Comparison of ENCODE assay signal across 31 mouse cellular contexts in genomic region chrX:11597548-11597947, GRCm38 (mm10).
DNase-seq lines count a peak whose midpoint lies in the region; ATAC-seq lines count a peak whose summit lies in the region.
"Had no signal": no experiment of that assay in that cellular context is flagged by ENCODE, and none has a peak within 500 bp of the region (broad histone marks: within the 10 kb centered on the region; RNA-seq: fewer than 3 reads in every experiment).

No protein-coding gene starts in this region.

- no peak for DNase-seq in forebrain, embryonic 11.5 days (ENCODE audit: low spot score)
- DNase-seq in kidney, postnatal 14 days: no peak
- peak; percentile 11 for DNase-seq in right cerebral cortex, postnatal 14 days
- no peak for DNase-seq in right cerebral cortex, postnatal 25 days
- no peak for DNase-seq in MN1 (ENCODE audit: low spot score)
- DNase-seq: adrenal gland, postnatal 14 days; cerebellum, adult 2 months; cerebellum, postnatal 25 days; gastrocnemius, postnatal 25 days; heart, adult 11 months; kidney, adult 8-10 months; kidney, postnatal 10 days; layer of hippocampus, adult 9-11 months; lung, embryonic 14.5 days; lung, postnatal 14 days; midbrain, embryonic 14.5 days; thymus, postnatal 14 days had no signal

- no peak overlapping the region for H3K9ac ChIP-seq in forebrain, embryonic 16.5 days (replicated peaks; ENCODE audit: low read depth, low read length)
- no peak overlapping the region for H3K9ac ChIP-seq in forebrain, embryonic 11.5 days (ENCODE audit: low read length)
- H3K9ac ChIP-seq in kidney, embryonic 16.5 days (replicated peaks; ENCODE audit: low read length): no peak overlapping the region
- H3K9ac ChIP-seq: embryonic facial prominence, embryonic 15.5 days; heart, embryonic 15.5 days; intestine, embryonic 15.5 days; limb, embryonic 12.5 days; liver, embryonic 15.5 days; lung, embryonic 14.5 days; stomach, embryonic 15.5 days had no signal

- no peaks in the 10 kb centered on the region for H3K4me1 ChIP-seq in forebrain, embryonic 16.5 days (replicated peaks; ENCODE audit: control insufficient read depth, insufficient read depth, low read length)
- H3K4me1 ChIP-seq in forebrain, embryonic 11.5 days (replicated peaks; ENCODE audit: control insufficient read depth, insufficient read depth, low read length): no peaks in the 10 kb centered on the region
- no peaks in the 10 kb centered on the region for H3K4me1 ChIP-seq in kidney, embryonic 16.5 days (ENCODE audit: insufficient read depth, low read length)
- H3K4me1 ChIP-seq: embryonic facial prominence, embryonic 10.5 days; embryonic facial prominence, embryonic 15.5 days; heart, embryonic 10.5 days; heart, embryonic 15.5 days; intestine, embryonic 15.5 days; limb, embryonic 12.5 days; liver, embryonic 15.5 days; stomach, embryonic 15.5 days had no signal

- 58% methylated on average over 7 of the region's 7 CpGs for WGBS in forebrain, embryonic 16.5 days
- 87% methylated on average over 7 of the region's 7 CpGs for WGBS in forebrain, embryonic 11.5 days
- 77% methylated on average over 7 of the region's 7 CpGs for WGBS in kidney, embryonic 16.5 days

- H3K27me3 ChIP-seq in forebrain, embryonic 16.5 days (replicated peaks; ENCODE audit: control insufficient read depth, insufficient read depth, low read length): no peaks in the 10 kb centered on the region
- H3K27me3 ChIP-seq in forebrain, embryonic 11.5 days (ENCODE audit: control insufficient read depth, insufficient read depth, low read length): peaks cover 2% of the 10 kb centered on the region; the same call in 1 of the 2 replicates
- H3K27me3 ChIP-seq in kidney, embryonic 16.5 days (ENCODE audit: insufficient read depth, low read length): no peaks in the 10 kb centered on the region; the same call in 1 of the 2 replicates
- H3K27me3 ChIP-seq: heart, embryonic 15.5 days; intestine, embryonic 15.5 days; liver, embryonic 15.5 days had no signal

- H3K4me3 ChIP-seq in forebrain, embryonic 16.5 days (replicated peaks; ENCODE audit: low read length): no peak overlapping the region
- no peak overlapping the region for H3K4me3 ChIP-seq in forebrain, embryonic 11.5 days (ENCODE audit: low read depth, low read length)
- H3K4me3 ChIP-seq in kidney, embryonic 16.5 days (ENCODE audit: low read length): no peak overlapping the region
- H3K4me3 ChIP-seq: embryonic facial prominence, embryonic 10.5 days; embryonic facial prominence, embryonic 15.5 days; heart, embryonic 10.5 days; heart, embryonic 15.5 days; intestine, embryonic 15.5 days; limb, embryonic 12.5 days; liver, embryonic 15.5 days; stomach, embryonic 15.5 days had no signal

- 0 out of 2 replicates have a peak, but pooled peaks have one; percentile 31 for ATAC-seq in forebrain, embryonic 16.5 days
- ATAC-seq in forebrain, embryonic 11.5 days (replicated peaks; ENCODE audit: low FRiP score): no peak
- no peak for ATAC-seq in kidney, embryonic 16.5 days (ENCODE audit: low FRiP score, low TSS enrichment)
- ATAC-seq: forebrain, embryonic 14.5 days; hindbrain, embryonic 16.5 days; intestine, embryonic 15.5 days; Patski had no signal

- H3K36me3 ChIP-seq in forebrain, embryonic 16.5 days (ENCODE audit: control insufficient read depth, insufficient read depth): no peaks in the 10 kb centered on the region
- H3K36me3 ChIP-seq in forebrain, embryonic 11.5 days (ENCODE audit: control insufficient read depth, insufficient read depth, low read length): no peaks in the 10 kb centered on the region
- H3K36me3 ChIP-seq in kidney, embryonic 16.5 days (ENCODE audit: insufficient read depth, low read length): no peaks in the 10 kb centered on the region
- H3K36me3 ChIP-seq: embryonic facial prominence, embryonic 10.5 days; embryonic facial prominence, embryonic 15.5 days; G1E; heart, embryonic 10.5 days; heart, embryonic 15.5 days; intestine, embryonic 15.5 days; limb, embryonic 12.5 days; liver, embryonic 15.5 days; stomach, embryonic 15.5 days had no signal

- no peak overlapping the region for H3K27ac ChIP-seq in forebrain, embryonic 16.5 days (ENCODE audit: low read length)
- H3K27ac ChIP-seq in forebrain, embryonic 11.5 days (ENCODE audit: low read depth, low read length): no peak overlapping the region
- 0 out of 2 replicates have a peak overlapping the region, but pooled peaks have one; percentile 10 for H3K27ac ChIP-seq in kidney, embryonic 16.5 days (ENCODE audit: low read length)
- H3K27ac ChIP-seq: embryonic facial prominence, embryonic 10.5 days; embryonic facial prominence, embryonic 15.5 days; heart, embryonic 10.5 days; heart, embryonic 15.5 days; intestine, embryonic 15.5 days; limb, embryonic 12.5 days; liver, embryonic 15.5 days; stomach, embryonic 15.5 days had no signal

- H3K9me3 ChIP-seq in forebrain, embryonic 16.5 days (ENCODE audit: control insufficient read depth, low read length): no peaks in the 10 kb centered on the region
- H3K9me3 ChIP-seq in forebrain, embryonic 11.5 days (ENCODE audit: control insufficient read depth, low read length): no peaks in the 10 kb centered on the region
- no peaks in the 10 kb centered on the region for H3K9me3 ChIP-seq in kidney, embryonic 16.5 days (ENCODE audit: low read length)
- H3K9me3 ChIP-seq: embryonic facial prominence, embryonic 10.5 days; embryonic facial prominence, embryonic 15.5 days; G1E; heart, embryonic 10.5 days; heart, embryonic 15.5 days; intestine, embryonic 15.5 days; limb, embryonic 12.5 days; liver, embryonic 15.5 days; stomach, embryonic 15.5 days had no signal

- no peak overlapping the region for H3K4me2 ChIP-seq in forebrain, embryonic 16.5 days (ENCODE audit: low read length)
- no peak overlapping the region for H3K4me2 ChIP-seq in forebrain, embryonic 11.5 days (ENCODE audit: low read depth, low read length, severe bottlenecking)
- no peak overlapping the region for H3K4me2 ChIP-seq in kidney, embryonic 16.5 days (replicated peaks; ENCODE audit: low read depth, low read length)
- H3K4me2 ChIP-seq: embryonic facial prominence, embryonic 15.5 days; heart, embryonic 15.5 days; intestine, embryonic 15.5 days; limb, embryonic 12.5 days; liver, embryonic 15.5 days; lung, embryonic 14.5 days; stomach, embryonic 15.5 days had no signal
